Mouse (Mus musculus) myocyte (in vitro differentiated cells): ENCODE measurements around the gene Plek. TPM values are rescaled to one million over a fixed set of nuclear protein-coding genes. Genes with fewer than 3 reads are reported as not detected.

Source experiments
- H3K27me3 ChIP-seq: one replicate; pipeline ENCODE4 v1.6.1; 2011; ENCODE audit not compliant: control insufficient read depth, insufficient read depth, insufficient read length
- H3K36me3 ChIP-seq: one replicate; pipeline ENCODE4 v1.6.1; 2011; ENCODE audit not compliant: control insufficient read depth, insufficient read depth
- H3K4me2 ChIP-seq: one replicate; pipeline ENCODE4 v1.6.1; 2011; ENCODE audit warnings: low read depth, control low read depth
- H3K4me3 ChIP-seq: one replicate; pipeline ENCODE4 v1.5.1; 2011; ENCODE audit warnings: mild to moderate bottlenecking, control low read depth, moderate library complexity
- H3K79me2 ChIP-seq: one replicate; pipeline ENCODE4 v1.6.1; 2011; ENCODE audit not compliant: control insufficient read depth, insufficient read depth
- H3ac ChIP-seq: one replicate; pipeline ENCODE4 v1.6.1; 2011; ENCODE audit not compliant: control insufficient read depth, insufficient read length
- CEBPB ChIP-seq: IDR thresholded peaks from 2 replicates; pipeline ENCODE4 v1.6.1; 2011; ENCODE audit warnings: mild to moderate bottlenecking, moderate library complexity; ENCODE audit not compliant: poor library complexity, insufficient read depth, severe bottlenecking
- E2F4 ChIP-seq: IDR thresholded peaks from one replicate; pipeline ENCODE4 v1.6.1; 2011; ENCODE audit warnings: mild to moderate bottlenecking, control low read depth, moderate library complexity; ENCODE audit not compliant: insufficient read depth
- MAX ChIP-seq: IDR thresholded peaks from one replicate; pipeline ENCODE4 v1.6.1; 2011; ENCODE audit warnings: low read depth, mild to moderate bottlenecking, control low read depth
- MYOD1 ChIP-seq, 3 experiments: IDR thresholded peaks; one replicate each; pipeline ENCODE4 v1.6.1; 2011; ENCODE audit warnings: control low read depth in 2 of 3, low read depth in 2 of 3, mild to moderate bottlenecking in 2 of 3, moderate library complexity in 1 of 3; ENCODE audit not compliant: insufficient read length in 2 of 3, control insufficient read depth in 1 of 3
- MYOG ChIP-seq, 3 experiments: IDR thresholded peaks; one replicate each; pipeline ENCODE4 v1.6.1; 2011; ENCODE audit warnings: control low read depth in 2 of 3, low read depth in 2 of 3, mild to moderate bottlenecking in 2 of 3; ENCODE audit not compliant: insufficient read length in 2 of 3, control insufficient read depth in 1 of 3, insufficient read depth in 1 of 3
- POLR2A ChIP-seq: IDR thresholded peaks from one replicate; pipeline ENCODE4 v1.6.1; 2011; ENCODE audit warnings: low read depth, mild to moderate bottlenecking, control low read depth, moderate library complexity; ENCODE audit not compliant: insufficient read length
- POLR2AphosphoS2 ChIP-seq: IDR thresholded peaks from one replicate; pipeline ENCODE4 v1.6.1; 2011; ENCODE audit warnings: low read depth, control low read depth; ENCODE audit not compliant: insufficient read length
- REST ChIP-seq: IDR thresholded peaks from one replicate; pipeline ENCODE4 v1.6.1; 2011; ENCODE audit warnings: mild to moderate bottlenecking, control low read depth, moderate library complexity; ENCODE audit not compliant: insufficient read depth, insufficient read length
- SRF ChIP-seq: IDR thresholded peaks from one replicate; pipeline ENCODE4 v1.6.1; 2011; ENCODE audit warnings: low read depth; ENCODE audit not compliant: control insufficient read depth, insufficient read length
- TCF12 ChIP-seq: IDR thresholded peaks from one replicate; pipeline ENCODE4 v1.6.1; 2011; ENCODE audit warnings: mild to moderate bottlenecking, control low read depth; ENCODE audit not compliant: poor library complexity, insufficient read depth, severe bottlenecking
- TCF3 ChIP-seq: IDR thresholded peaks from one replicate; pipeline ENCODE4 v1.6.1; 2011; ENCODE audit warnings: low read depth, control low read depth; ENCODE audit not compliant: insufficient read length
- USF1 ChIP-seq: IDR thresholded peaks from one replicate; pipeline ENCODE4 v1.6.1; 2011; ENCODE audit warnings: low read depth, mild to moderate bottlenecking, control low read depth, moderate library complexity
- polyA plus RNA-seq: library from polyadenylated mRNA; unstranded; fragments of >200 nt; fragmentation: generic; extraction: Trizol; gene quantifications from one replicate; pipeline ENCODE4 v1.2.1, GENCODE M21; 2012; ENCODE audit warnings: missing spikeins

Gene Plek
- polyA plus RNA-seq, 1 experiment: 0.96 TPM

GRCm38 (mm10) chr11:16986550-16987187 is 65.5 kb downstream of the Plek start:
- no peaks in the 10 kb centered on the region for H3K79me2 ChIP-seq
- H3ac ChIP-seq: no peak overlapping the region
- H3K4me3 ChIP-seq: no peak overlapping the region
- TF ChIP-seq REST: no peak
- H3K36me3 ChIP-seq: no peaks in the 10 kb centered on the region
- H3K27me3 ChIP-seq: no peaks in the 10 kb centered on the region
- no peak overlapping the region for H3K4me2 ChIP-seq

DNA sequence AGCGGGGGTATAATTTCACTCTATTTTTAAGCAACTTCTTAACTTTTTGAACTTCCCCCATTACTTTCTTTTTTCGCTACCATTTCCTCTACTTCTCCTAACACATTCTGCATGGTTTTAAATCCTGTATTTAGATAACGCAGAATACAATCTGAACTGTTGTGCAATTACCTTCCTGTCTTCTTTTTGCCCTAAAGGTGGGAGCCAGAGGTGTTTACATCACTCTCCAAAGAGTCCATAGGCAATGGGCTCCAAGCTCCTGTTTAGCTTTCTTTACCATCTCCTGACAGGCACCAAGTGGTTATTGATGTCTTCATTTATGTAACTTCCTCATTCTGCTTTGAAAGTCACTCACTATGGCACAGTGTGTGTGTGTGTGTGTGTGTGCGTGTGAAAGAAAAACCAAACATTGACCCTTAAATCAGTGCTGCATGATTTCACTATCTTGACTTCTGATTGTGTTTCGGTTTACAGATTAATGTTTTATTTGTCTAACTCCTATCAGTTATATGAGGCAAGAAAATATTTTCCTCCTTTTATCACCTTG is 73.9 kb downstream of the Plek start:
- Histone ChIP-seq H3K27me3 (no peaks in the 10 kb centered on the region), H3K4me3 (no peak overlapping the region), H3K36me3 (no peaks in the 10 kb centered on the region), H3ac (no peak overlapping the region), H3K4me2 (no peak overlapping the region), H3K79me2 (no peaks in the 10 kb centered on the region)
- TF ChIP-seq CEBPB (no peak), SRF (no peak), USF1 (no peak), MYOG (IDR thresholded peaks at IDR 0.05; ENCODE audit: control insufficient read depth in 1 of 3, insufficient read depth in 1 of 3, insufficient read length in 2 of 3, low read depth in 2 of 3) (no peak), E2F4 (no peak), POLR2AphosphoS2 (no peak), TCF3 (no peak), TCF12 (no peak)

- no peak for TF ChIP-seq CEBPB
- H3K36me3 ChIP-seq: no peaks in the 10 kb centered on the region
- H3K27me3 ChIP-seq: no peaks in the 10 kb centered on the region
- H3K4me3 ChIP-seq: no peak overlapping the region
- H3ac ChIP-seq: no peak overlapping the region
- H3K4me2 ChIP-seq: no peak overlapping the region
- H3K79me2 ChIP-seq: no peaks in the 10 kb centered on the region
Measured at GRCm38 (mm10) chr11:16977611-16978010, 74.6 kb downstream of the Plek start.

DNA sequence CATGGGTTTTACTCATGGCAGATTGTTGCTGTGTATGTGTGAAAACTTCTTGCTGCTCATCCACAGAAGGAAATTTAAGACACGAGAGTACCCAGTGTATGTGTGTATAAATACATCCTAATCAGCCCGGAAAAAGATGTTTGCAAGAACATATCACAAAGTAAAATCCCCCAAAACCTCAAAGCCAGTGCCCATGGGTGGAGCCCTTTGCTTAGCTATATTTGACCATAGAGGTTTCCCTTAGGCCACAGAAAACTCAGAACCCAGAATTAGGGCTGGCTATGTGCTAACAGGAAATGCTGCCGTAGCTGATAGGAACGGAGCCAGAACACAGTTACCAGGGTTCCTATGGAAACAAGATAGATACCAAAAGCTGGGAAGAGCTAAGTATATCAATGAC is 75.2 kb downstream of the Plek start:
- Histone ChIP-seq H3K79me2 (no peaks in the 10 kb centered on the region), H3K4me2 (no peak overlapping the region), H3ac (no peak overlapping the region), H3K27me3 (no peaks in the 10 kb centered on the region), H3K4me3 (no peak overlapping the region), H3K36me3 (no peaks in the 10 kb centered on the region)
- no peak for TF ChIP-seq POLR2AphosphoS2

- Histone ChIP-seq H3K36me3 (no peaks in the 10 kb centered on the region), H3K4me2 (no peak overlapping the region), H3K27me3 (no peaks in the 10 kb centered on the region), H3ac (no peak overlapping the region), H3K79me2 (no peaks in the 10 kb centered on the region), H3K4me3 (no peak overlapping the region)
- TF ChIP-seq MYOG (IDR thresholded peaks at IDR 0.05; ENCODE audit: control insufficient read depth in 1 of 3, insufficient read depth in 1 of 3, insufficient read length in 2 of 3, low read depth in 2 of 3): no peak
- no peak for TF ChIP-seq SRF
- no peak for TF ChIP-seq TCF12
- no peak for TF ChIP-seq CEBPB
Measured at GRCm38 (mm10) chr11:16973086-16973485, 79.1 kb downstream of the Plek start.

DNA sequence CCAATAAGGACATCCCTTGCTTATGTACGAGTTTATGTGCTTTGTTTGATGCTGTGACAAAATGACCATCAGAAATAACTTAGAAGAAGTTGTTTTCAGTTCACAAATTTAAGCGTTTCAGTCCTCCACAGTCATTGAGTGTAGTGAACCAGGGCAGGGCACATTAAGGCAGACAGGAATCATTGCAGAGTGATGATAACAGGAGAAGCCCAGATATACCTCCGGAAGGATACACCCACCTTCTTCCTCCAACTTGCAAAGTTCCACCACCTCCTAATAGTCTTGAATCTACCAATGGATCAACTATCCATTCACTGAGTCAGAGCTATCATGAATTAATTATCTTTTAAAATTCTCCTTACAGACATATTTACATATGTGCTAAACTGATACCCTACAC is 80.2 kb downstream of the Plek start:
- Histone ChIP-seq H3K4me2 (no peak overlapping the region), H3K27me3 (no peaks in the 10 kb centered on the region), H3K4me3 (no peak overlapping the region), H3K79me2 (no peaks in the 10 kb centered on the region), H3ac (no peak overlapping the region), H3K36me3 (no peaks in the 10 kb centered on the region)
- TF ChIP-seq POLR2AphosphoS2: no peak
- no peak for TF ChIP-seq MAX
- TF ChIP-seq POLR2A: no peak
- no peak for TF ChIP-seq SRF
- no peak for TF ChIP-seq USF1
- no peak for TF ChIP-seq TCF12
- no peak for TF ChIP-seq MYOD1 (IDR thresholded peaks at IDR 0.05; ENCODE audit: control insufficient read depth in 1 of 3, insufficient read length in 2 of 3, low read depth in 2 of 3)
- TF ChIP-seq CEBPB: no peak
- TF ChIP-seq E2F4: no peak
- TF ChIP-seq TCF3: no peak
- TF ChIP-seq MYOG (IDR thresholded peaks at IDR 0.05; ENCODE audit: control insufficient read depth in 1 of 3, insufficient read depth in 1 of 3, insufficient read length in 2 of 3, low read depth in 2 of 3): no peak
